Mouse (Mus musculus): Measurements from ENCODE around the gene Syngr3. TPM values are rescaled to one million over a fixed set of nuclear protein-coding genes. Genes with fewer than 3 reads are reported as not detected.

Syngr3 gene
- total and polyA plus RNA-seq, 3 experiments: 0.08 TPM; not detected in 2

GRCm38 (mm10) chr17:24727618-24728017, 37.9 kb upstream of the Syngr3 start, which contains the start of gene Rpl3l:
Gene Rpl3l (plus strand): TSS chr17:24727820.
- Histone ChIP-seq H3K36me3 (replicated peaks) (peaks cover 1% of the 10 kb centered on the region), H3K4me1 (ENCODE audit: insufficient read depth, low read depth, low read length) (peaks cover 21% of the 10 kb centered on the region), H3K4me3 (ENCODE audit: low read depth, low read length) (no peak within 1 kb of the TSS), H3K9me3 (replicated peaks) (no peaks in the 10 kb centered on the region), H3K27me3 (ENCODE audit: insufficient read depth, low read length) (peaks cover 23% of the 10 kb centered on the region)
- no peak for DNase-seq (ENCODE audit: low spot score)
- ATAC-seq (ENCODE audit: extremely low read depth, insufficient number of reproducible peaks, low FRiP score, poor library complexity, severe bottlenecking): no peak
- TF ChIP-seq GATA2 (IDR thresholded peaks at IDR 0.05; ENCODE audit: borderline replicate concordance, low read depth, low read length) (no peak), TAL1 (conservative IDR thresholded peaks at IDR 0.05; ENCODE audit: low read depth, low read length) (no peak), GATA1 (IDR thresholded peaks at IDR 0.05; ENCODE audit: borderline replicate concordance, low read length) (no peak), CTCF (IDR thresholded peaks at IDR 0.05; ENCODE audit: low read depth, low read length) (no peak), POLR2AphosphoS5 (IDR thresholded peaks at IDR 0.05; ENCODE audit: insufficient replicate concordance, low read depth, low read length) (no peak)

DNA sequence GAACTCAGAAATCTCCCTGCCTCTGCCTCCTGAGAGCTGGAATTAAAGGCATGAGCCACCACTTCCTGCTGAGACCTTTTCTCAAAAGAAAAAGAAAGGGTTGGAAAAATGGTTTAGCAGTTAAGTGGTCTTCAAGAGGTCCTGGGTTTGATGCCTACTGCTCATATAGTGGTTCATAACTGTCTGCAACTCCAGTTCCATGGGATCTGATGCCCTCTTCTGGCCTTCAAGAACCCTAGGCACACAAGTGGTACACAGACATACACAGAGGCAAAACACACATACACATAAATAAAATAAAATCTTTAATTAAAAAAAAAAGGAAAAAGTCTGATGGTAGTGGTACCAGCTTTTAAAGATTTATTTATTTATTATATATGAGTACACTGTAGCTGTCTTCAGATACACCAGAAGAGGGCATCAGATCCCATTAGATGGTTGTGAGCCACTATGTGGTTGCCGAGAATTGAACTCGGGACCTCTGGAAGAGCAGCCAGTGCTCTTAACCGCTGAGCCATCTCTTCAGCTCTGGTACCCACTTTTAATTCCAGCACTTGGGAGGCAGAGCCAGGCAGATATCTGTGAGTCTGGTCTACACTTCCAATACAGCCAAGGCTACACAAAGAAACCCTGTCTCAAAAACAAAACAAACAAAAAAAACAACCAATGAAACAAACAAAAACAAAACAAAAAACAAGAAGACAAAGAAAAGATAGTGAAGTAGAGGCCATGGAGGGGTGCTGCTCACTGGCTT, 36.1 kb upstream of the Syngr3 start:
- peaks cover 33% of the 10 kb centered on the region for H3K4me1 ChIP-seq (ENCODE audit: insufficient read depth, low read depth, low read length)
- DNase-seq (ENCODE audit: low spot score) (no peak), ATAC-seq (ENCODE audit: extremely low read depth, insufficient number of reproducible peaks, low FRiP score, poor library complexity, severe bottlenecking) (no peak)
- H3K9me3 ChIP-seq (replicated peaks): no peaks in the 10 kb centered on the region
- no peak overlapping the region for H3K4me3 ChIP-seq (ENCODE audit: low read depth, low read length)
- peaks cover 17% of the 10 kb centered on the region for H3K36me3 ChIP-seq (replicated peaks)
- peaks cover 17% of the 10 kb centered on the region for H3K27me3 ChIP-seq (ENCODE audit: insufficient read depth, low read length)
- no peak for TF ChIP-seq TAL1 (conservative IDR thresholded peaks at IDR 0.05; ENCODE audit: low read depth, low read length)
- no peak for TF ChIP-seq GATA2 (IDR thresholded peaks at IDR 0.05; ENCODE audit: borderline replicate concordance, low read depth, low read length)
- no peak; the same call in 1 of the 2 replicates for TF ChIP-seq CTCF (IDR thresholded peaks at IDR 0.05; ENCODE audit: low read depth, low read length)
- TF ChIP-seq POLR2AphosphoS5 (IDR thresholded peaks at IDR 0.05; ENCODE audit: insufficient replicate concordance, low read depth, low read length): no peak
- TF ChIP-seq GATA1 (IDR thresholded peaks at IDR 0.05; ENCODE audit: borderline replicate concordance, low read length): no peak

GRCm38 (mm10) chr17:24724184-24724583, 34.4 kb upstream of the Syngr3 start, which contains the start of gene Ndufb10:
Gene Ndufb10 (minus strand): TSS chr17:24724478.
- peak; percentile 69 for DNase-seq (ENCODE audit: low spot score)
- peaks cover 21% of the 10 kb centered on the region for H3K36me3 ChIP-seq (replicated peaks)
- H3K27me3 ChIP-seq (ENCODE audit: insufficient read depth, low read length): peaks cover 15% of the 10 kb centered on the region
- peaks cover 30% of the 10 kb centered on the region for H3K4me1 ChIP-seq (ENCODE audit: insufficient read depth, low read depth, low read length)
- peak; percentile 97 for TF ChIP-seq CTCF (IDR thresholded peaks at IDR 0.05; ENCODE audit: low read depth, low read length)
- no peak for TF ChIP-seq GATA2 (IDR thresholded peaks at IDR 0.05; ENCODE audit: borderline replicate concordance, low read depth, low read length)
- no peak; the same call in 1 of the 2 replicates for TF ChIP-seq POLR2AphosphoS5 (IDR thresholded peaks at IDR 0.05; ENCODE audit: insufficient replicate concordance, low read depth, low read length)
- ATAC-seq (ENCODE audit: extremely low read depth, insufficient number of reproducible peaks, low FRiP score, poor library complexity, severe bottlenecking): peak; percentile 48
- H3K9me3 ChIP-seq (replicated peaks): no peaks in the 10 kb centered on the region
- peak within 1 kb of the TSS; percentile 77 for H3K4me3 ChIP-seq (ENCODE audit: low read depth, low read length)

GRCm38 (mm10) chr17:24723881-24724180, 34.1 kb upstream of the Syngr3 start:
- H3K36me3 ChIP-seq (replicated peaks): peaks cover 21% of the 10 kb centered on the region
- no peak for TF ChIP-seq TAL1 (conservative IDR thresholded peaks at IDR 0.05; ENCODE audit: low read depth, low read length)
- TF ChIP-seq GATA2 (IDR thresholded peaks at IDR 0.05; ENCODE audit: borderline replicate concordance, low read depth, low read length): no peak
- TF ChIP-seq POLR2AphosphoS5 (IDR thresholded peaks at IDR 0.05; ENCODE audit: insufficient replicate concordance, low read depth, low read length): no peak; the same call in 1 of the 2 replicates
- no peak for TF ChIP-seq GATA1 (IDR thresholded peaks at IDR 0.05; ENCODE audit: borderline replicate concordance, low read length)
- no peak for TF ChIP-seq CTCF (IDR thresholded peaks at IDR 0.05; ENCODE audit: low read depth, low read length)
- H3K4me3 ChIP-seq (ENCODE audit: low read depth, low read length): peak overlapping the region; percentile 77
- H3K27me3 ChIP-seq (ENCODE audit: insufficient read depth, low read length): peaks cover 15% of the 10 kb centered on the region
- H3K9me3 ChIP-seq (replicated peaks): no peaks in the 10 kb centered on the region
- DNase-seq (ENCODE audit: low spot score) (peak; percentile 52), ATAC-seq (ENCODE audit: extremely low read depth, insufficient number of reproducible peaks, low FRiP score, poor library complexity, severe bottlenecking) (no peak)
- H3K4me1 ChIP-seq (ENCODE audit: insufficient read depth, low read depth, low read length): peaks cover 31% of the 10 kb centered on the region

- DNase-seq (ENCODE audit: low spot score): no peak
- H3K4me1 ChIP-seq (ENCODE audit: insufficient read depth, low read depth, low read length): peaks cover 36% of the 10 kb centered on the region
These were observed 33.5 kb upstream of the Syngr3 start for GRCm38 (mm10) chr17:24723122-24723880.

More at GRCm38 (mm10) chr17:24723122-24723880, 33.5 kb upstream of the Syngr3 start:
- Histone ChIP-seq H3K4me3 (ENCODE audit: low read depth, low read length) (peak overlapping the region; percentile 77), H3K36me3 (replicated peaks) (peaks cover 26% of the 10 kb centered on the region), H3K9me3 (replicated peaks) (no peaks in the 10 kb centered on the region), H3K27me3 (ENCODE audit: insufficient read depth, low read length) (peaks cover 12% of the 10 kb centered on the region)
- TF ChIP-seq CTCF (IDR thresholded peaks at IDR 0.05; ENCODE audit: low read depth, low read length) (no peak), GATA2 (IDR thresholded peaks at IDR 0.05; ENCODE audit: borderline replicate concordance, low read depth, low read length) (no peak), POLR2AphosphoS5 (IDR thresholded peaks at IDR 0.05; ENCODE audit: insufficient replicate concordance, low read depth, low read length) (peak; percentile 88; the same call in 1 of the 2 replicates)
- no peak for ATAC-seq (ENCODE audit: extremely low read depth, insufficient number of reproducible peaks, low FRiP score, poor library complexity, severe bottlenecking)

Measured in G1E (cell line).